Mouse (Mus musculus): ENCODE measurements around the gene Nt5dc2.

Nt5dc2 gene

GRCm38 (mm10) chr14:31169508-31169907, 38.7 kb downstream of the Nt5dc2 start:
- no peak for DNase-seq

DNA sequence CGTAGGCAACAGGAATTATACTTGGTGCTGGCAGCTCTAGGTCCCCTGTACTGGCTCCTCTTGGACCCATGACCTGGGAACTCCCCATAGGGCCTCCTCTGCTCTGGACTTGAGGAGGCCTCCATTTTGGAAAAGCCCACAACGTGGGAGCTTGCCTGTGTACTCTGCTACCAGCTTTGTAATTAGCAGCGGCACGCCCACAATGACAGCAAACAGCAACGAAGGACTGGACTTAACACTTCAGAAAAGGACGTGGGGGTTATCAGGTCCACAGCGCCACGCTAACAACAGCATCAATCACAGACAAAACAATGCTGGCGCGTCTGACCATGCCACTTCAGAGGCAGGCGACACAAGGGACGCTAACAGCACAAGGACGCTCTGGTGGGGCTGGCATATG, 40.1 kb downstream of the Nt5dc2 start:
- no peak for DNase-seq

- DNase-seq, result no peak
These were observed 40.5 kb downstream of the Nt5dc2 start for GRCm38 (mm10) chr14:31171386-31171785.

- DNase-seq, result no peak
These were observed 41.0 kb downstream of the Nt5dc2 start for GRCm38 (mm10) chr14:31171821-31172220.

GRCm38 (mm10) chr14:31172781-31173455, 42.1 kb downstream of the Nt5dc2 start:
- DNase-seq, result no peak

DNA sequence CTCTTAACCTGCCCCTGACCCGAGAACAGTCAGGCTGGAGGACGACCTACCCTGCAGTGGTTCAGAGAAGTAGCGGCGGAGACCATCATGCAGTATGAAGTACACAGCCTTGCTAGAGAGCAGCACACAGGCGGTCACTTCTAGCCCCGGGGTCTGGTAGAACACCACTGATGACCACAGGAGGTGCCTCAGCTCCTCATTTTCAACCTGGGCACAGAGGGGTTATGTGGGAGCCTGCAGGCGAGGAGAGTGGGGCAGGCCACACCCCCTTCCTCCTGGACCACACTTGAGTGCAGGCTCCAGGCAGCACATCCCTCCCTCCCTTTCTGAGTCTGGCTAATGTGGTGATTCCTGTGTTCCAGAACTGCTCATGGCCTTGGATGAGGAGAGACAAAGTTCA, 42.7 kb downstream of the Nt5dc2 start:
- no peak for DNase-seq

- no peak for DNase-seq
These were observed 46.4 kb downstream of the Nt5dc2 start for GRCm38 (mm10) chr14:31177287-31177686.

GRCm38 (mm10) chr14:31177715-31178114, 46.9 kb downstream of the Nt5dc2 start:
- no peak for DNase-seq

- peak in 1 of 2 experiments; percentile 33 for DNase-seq
These were observed 49.0 kb downstream of the Nt5dc2 start for GRCm38 (mm10) chr14:31179677-31180365.

GRCm38 (mm10) chr14:31181512-31181911, 50.7 kb downstream of the Nt5dc2 start:
- DNase-seq, result no peak

- peak in 1 of 2 experiments; percentile 60 for DNase-seq
These were observed 52.0 kb downstream of the Nt5dc2 start for GRCm38 (mm10) chr14:31182786-31183290.

DNA sequence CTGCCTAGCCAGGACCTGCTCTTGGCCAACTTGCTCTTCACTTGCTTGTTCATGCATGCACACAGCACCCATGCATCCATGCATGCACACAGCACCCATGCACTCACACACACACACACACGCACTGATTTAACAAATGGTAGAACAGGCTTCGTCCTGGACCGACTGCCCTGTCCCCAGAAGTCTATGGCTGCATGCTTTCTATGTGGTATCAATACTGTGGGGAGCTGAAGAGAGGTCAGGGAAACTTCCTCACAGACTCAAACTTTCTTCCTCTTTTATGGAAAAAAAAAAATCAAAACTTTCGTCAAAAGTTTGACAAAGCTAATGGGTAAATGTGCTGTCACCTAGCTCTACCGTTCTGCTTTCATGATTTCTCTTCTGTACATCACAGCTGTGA, 52.7 kb downstream of the Nt5dc2 start:
- no peak for DNase-seq

DNA sequence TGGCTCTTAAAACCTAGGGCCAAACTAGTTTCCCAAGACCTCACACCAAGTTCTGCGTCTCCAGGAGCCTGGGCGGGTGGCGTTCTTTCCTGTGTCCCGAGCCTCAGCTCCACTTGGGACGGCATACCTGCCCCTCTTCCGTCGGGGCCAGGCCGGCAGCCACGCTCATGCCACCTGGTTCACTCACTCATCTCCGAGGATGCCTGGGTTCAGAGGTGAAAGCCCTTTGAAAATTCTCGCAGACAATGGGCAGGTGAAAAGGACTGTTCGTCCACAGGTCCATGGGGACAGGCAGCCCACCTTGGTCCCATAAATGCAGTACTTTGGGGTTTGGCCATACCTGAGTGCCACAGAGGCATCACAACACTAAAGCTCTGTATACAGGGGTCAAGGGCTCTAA, 53.3 kb downstream of the Nt5dc2 start:
- DNase-seq, result no peak

DNA sequence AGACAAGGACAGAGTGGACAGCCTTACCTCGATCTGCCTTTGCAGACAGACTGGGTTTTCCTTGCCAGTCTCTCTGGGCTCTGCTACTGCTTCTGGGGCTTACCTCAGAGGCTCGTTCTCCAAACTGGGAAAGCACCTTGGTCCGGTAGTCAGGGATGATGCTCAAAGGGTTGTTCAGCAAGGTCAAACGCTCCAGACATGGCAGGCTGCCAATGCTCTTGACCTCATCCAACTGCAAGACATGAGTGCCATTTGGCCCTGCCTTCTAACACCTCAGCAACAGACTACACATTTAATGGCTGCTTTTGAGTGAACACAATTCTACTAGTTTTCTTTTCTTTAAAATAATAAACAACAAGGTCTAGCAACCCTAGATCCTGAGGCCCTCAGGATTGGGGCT, 55.8 kb downstream of the Nt5dc2 start:
- peak; percentile 79 to 83 for DNase-seq
